Mouse (Mus musculus): ENCODE results near the gene Rdh16f1. TPM values are rescaled to one million over a fixed set of nuclear protein-coding genes. Genes with fewer than 3 reads are reported as not detected.

Gene Rdh16f1
- not detected in 2 replicates for polyA plus RNA-seq (2015; fragmentation: Nextera tagmentation; extraction: Ambion mirVana)

GRCm38 (mm10) chr10:127759181-127760110 lies at the start of gene Rdh16f1, which contains the start of gene Rdh1:
Gene Rdh16f1, plus strand, starts transcription at chr10:127759787.
Gene Rdh1, plus strand, starts transcription at chr10:127759721.
- no peak within 1 kb of the TSS for H3K9ac ChIP-seq
- H3K4me2 ChIP-seq, result no peak within 1 kb of the TSS
- no peaks in the 10 kb centered on the region for H3K36me3 ChIP-seq (ENCODE audit: poor library complexity, severe bottlenecking)
- no peak within 1 kb of the TSS for H3K4me3 ChIP-seq
- no peaks in the 10 kb centered on the region for H3K27me3 ChIP-seq
- ATAC-seq, result no peak
- 68% methylated on average over 9 of the region's 9 CpGs for WGBS
- H3K4me1 ChIP-seq, result no peaks in the 10 kb centered on the region
- H3K27ac ChIP-seq, result no peak within 1 kb of the TSS
- H3K9me3 ChIP-seq (replicated peaks), result no peaks in the 10 kb centered on the region

GRCm38 (mm10) chr10:127710331-127710730 lies 49.3 kb upstream of the Rdh16f1 start:
- Histone ChIP-seq H3K4me1 (no peaks in the 10 kb centered on the region), H3K4me3 (no peak overlapping the region), H3K36me3 (ENCODE audit: poor library complexity, severe bottlenecking) (no peaks in the 10 kb centered on the region), H3K4me2 (no peak overlapping the region), H3K27me3 (no peaks in the 10 kb centered on the region), H3K9me3 (replicated peaks) (no peaks in the 10 kb centered on the region), H3K27ac (no peak overlapping the region), H3K9ac (no peak overlapping the region)
- 90% methylated on average over 13 of the region's 13 CpGs for WGBS
- ATAC-seq, result no peak

- ATAC-seq, result no peak
- WGBS, result 84% methylated on average over 6 of the region's 6 CpGs
- H3K27ac ChIP-seq, result no peak overlapping the region
Observed at GRCm38 (mm10) chr10:127712736-127713135, 46.9 kb upstream of the Rdh16f1 start.

GRCm38 (mm10) chr10:127721671-127722418 lies 37.7 kb upstream of the Rdh16f1 start:
- peak; percentile 55; the same call in 1 of the 2 replicates for ATAC-seq
- no peak overlapping the region for H3K27ac ChIP-seq

More at GRCm38 (mm10) chr10:127712736-127713135, 46.9 kb upstream of the Rdh16f1 start:
- Histone ChIP-seq H3K9ac (no peak overlapping the region), H3K4me1 (no peaks in the 10 kb centered on the region), H3K27me3 (no peaks in the 10 kb centered on the region), H3K4me3 (no peak overlapping the region), H3K9me3 (replicated peaks) (no peaks in the 10 kb centered on the region), H3K4me2 (no peak overlapping the region), H3K36me3 (ENCODE audit: poor library complexity, severe bottlenecking) (no peaks in the 10 kb centered on the region)

GRCm38 (mm10) chr10:127724178-127724577 lies 35.4 kb upstream of the Rdh16f1 start, which contains the start of gene Tac2:
Gene Tac2, plus strand, starts transcription at chr10:127724478.
- Histone ChIP-seq H3K9me3 (replicated peaks) (no peaks in the 10 kb centered on the region), H3K36me3 (ENCODE audit: poor library complexity, severe bottlenecking) (no peaks in the 10 kb centered on the region), H3K27ac (no peak within 1 kb of the TSS), H3K4me2 (no peak within 1 kb of the TSS), H3K4me3 (no peak within 1 kb of the TSS), H3K27me3 (peaks cover 74% of the 10 kb centered on the region), H3K4me1 (peaks cover 27% of the 10 kb centered on the region), H3K9ac (no peak within 1 kb of the TSS)
- no peak for ATAC-seq
- 85% methylated on average over 3 of the region's 3 CpGs for WGBS

More at GRCm38 (mm10) chr10:127721671-127722418, 37.7 kb upstream of the Rdh16f1 start:
- H3K27me3 ChIP-seq, result peaks cover 52% of the 10 kb centered on the region
- no peaks in the 10 kb centered on the region for H3K36me3 ChIP-seq (ENCODE audit: poor library complexity, severe bottlenecking)
- peaks cover 27% of the 10 kb centered on the region for H3K4me1 ChIP-seq
- WGBS, result 12% methylated on average over 20 of the region's 20 CpGs
- H3K9me3 ChIP-seq (replicated peaks), result no peaks in the 10 kb centered on the region
- 0 out of 2 replicates have a peak overlapping the region, but pooled peaks have one; percentile 6 for H3K4me3 ChIP-seq
- peak overlapping the region; percentile 48; the same call in 1 of the 2 replicates for H3K9ac ChIP-seq
- peak overlapping the region; percentile 43 for H3K4me2 ChIP-seq

- no peak overlapping the region for H3K4me2 ChIP-seq
- no peaks in the 10 kb centered on the region for H3K36me3 ChIP-seq (ENCODE audit: poor library complexity, severe bottlenecking)
- no peak for ATAC-seq
- 93% methylated on average over 4 of the region's 4 CpGs for WGBS
- H3K27ac ChIP-seq, result no peak overlapping the region
- H3K4me3 ChIP-seq, result no peak overlapping the region
- H3K4me1 ChIP-seq, result peaks cover 27% of the 10 kb centered on the region
- H3K9me3 ChIP-seq (replicated peaks), result no peaks in the 10 kb centered on the region
- H3K9ac ChIP-seq, result no peak overlapping the region
- H3K27me3 ChIP-seq, result peaks cover 79% of the 10 kb centered on the region
Observed at GRCm38 (mm10) chr10:127725136-127725535, 34.5 kb upstream of the Rdh16f1 start.

- Histone ChIP-seq H3K4me2 (no peak overlapping the region), H3K9ac (no peak overlapping the region), H3K27me3 (peaks cover 75% of the 10 kb centered on the region), H3K36me3 (ENCODE audit: poor library complexity, severe bottlenecking) (no peaks in the 10 kb centered on the region), H3K4me3 (no peak overlapping the region), H3K27ac (no peak overlapping the region), H3K4me1 (peaks cover 11% of the 10 kb centered on the region), H3K9me3 (replicated peaks) (no peaks in the 10 kb centered on the region)
- 76% methylated on average over 8 of the region's 8 CpGs for WGBS
- ATAC-seq, result no peak
Observed at GRCm38 (mm10) chr10:127728437-127728836, 31.1 kb upstream of the Rdh16f1 start.

- no peak overlapping the region for H3K4me3 ChIP-seq
- peaks cover 76% of the 10 kb centered on the region for H3K27me3 ChIP-seq
- H3K9ac ChIP-seq, result no peak overlapping the region
- no peak overlapping the region for H3K27ac ChIP-seq
- H3K4me2 ChIP-seq, result no peak overlapping the region; the same call in 1 of the 2 replicates
- H3K4me1 ChIP-seq, result peaks cover 10% of the 10 kb centered on the region
- no peaks in the 10 kb centered on the region for H3K9me3 ChIP-seq (replicated peaks)
- no peak for ATAC-seq
- WGBS, result 47% methylated on average over 11 of the region's 11 CpGs
- H3K36me3 ChIP-seq (ENCODE audit: poor library complexity, severe bottlenecking), result no peaks in the 10 kb centered on the region
Observed at GRCm38 (mm10) chr10:127730285-127730932, 29.2 kb upstream of the Rdh16f1 start.

- H3K9me3 ChIP-seq (replicated peaks), result no peaks in the 10 kb centered on the region
- ATAC-seq, result no peak; the same call in 1 of the 2 replicates
- H3K4me3 ChIP-seq, result no peak overlapping the region
- H3K36me3 ChIP-seq (ENCODE audit: poor library complexity, severe bottlenecking), result no peaks in the 10 kb centered on the region
- H3K27me3 ChIP-seq, result peaks cover 74% of the 10 kb centered on the region
- H3K4me2 ChIP-seq, result peak overlapping the region; percentile 19; the same call in 1 of the 2 replicates
- 6% methylated on average over 9 of the region's 9 CpGs for WGBS
- 0 out of 2 replicates have a peak overlapping the region, but pooled peaks have one; percentile 0 for H3K27ac ChIP-seq
- H3K4me1 ChIP-seq, result peaks cover 10% of the 10 kb centered on the region
- H3K9ac ChIP-seq, result no peak overlapping the region
Observed at GRCm38 (mm10) chr10:127730933-127731310, 28.7 kb upstream of the Rdh16f1 start.

GRCm38 (mm10) chr10:127731397-127731796 lies 28.2 kb upstream of the Rdh16f1 start:
- Histone ChIP-seq H3K36me3 (ENCODE audit: poor library complexity, severe bottlenecking) (no peaks in the 10 kb centered on the region), H3K27me3 (peaks cover 76% of the 10 kb centered on the region), H3K9me3 (replicated peaks) (no peaks in the 10 kb centered on the region), H3K4me1 (peaks cover 10% of the 10 kb centered on the region), H3K4me3 (no peak overlapping the region), H3K9ac (no peak overlapping the region), H3K27ac (0 out of 2 replicates have a peak overlapping the region, but pooled peaks have one; percentile 0), H3K4me2 (peak overlapping the region; percentile 19; the same call in 1 of the 2 replicates)
- no peak for ATAC-seq
- WGBS, result 37% methylated on average over 5 of the region's 5 CpGs

- no peak overlapping the region for H3K9ac ChIP-seq
- peaks cover 13% of the 10 kb centered on the region for H3K4me1 ChIP-seq
- no peak for ATAC-seq
- no peak overlapping the region for H3K4me2 ChIP-seq
- H3K9me3 ChIP-seq (replicated peaks), result no peaks in the 10 kb centered on the region
- H3K4me3 ChIP-seq, result no peak overlapping the region
- peaks cover 47% of the 10 kb centered on the region for H3K27me3 ChIP-seq
- no peak overlapping the region for H3K27ac ChIP-seq
- 55% methylated on average over 5 of the region's 5 CpGs for WGBS
- no peaks in the 10 kb centered on the region for H3K36me3 ChIP-seq (ENCODE audit: poor library complexity, severe bottlenecking)
Observed at GRCm38 (mm10) chr10:127734434-127734833, 25.2 kb upstream of the Rdh16f1 start.
